Mouse (Mus musculus) CH12.LX (cell line): ENCODE data around the gene Cdk5. TPM values are rescaled to one million over a fixed set of nuclear protein-coding genes. Genes with fewer than 3 reads are reported as not detected.

Source experiments
- DNase-seq: peaks from one replicate; pipeline ENCODE4 v3.0.0-alpha.2; 2013; ENCODE audit errors: extremely low read depth
- H3K27ac ChIP-seq: 2 replicates; pipeline ENCODE4 v1.5.1; 2012; ENCODE audit warnings: low read depth, mild to moderate bottlenecking, control low read depth, moderate library complexity; ENCODE audit not compliant: insufficient read depth
- H3K27me3 ChIP-seq: replicated peaks from 2 replicates; pipeline ENCODE3; 2012; ENCODE audit warnings: inconsistent platforms
- H3K36me3 ChIP-seq, 2 experiments: replicated peaks in 1 of 2; 2 replicates each; pipeline versions ENCODE3 to v1.6.1; 2012; ENCODE audit warnings: inconsistent platforms in 1 of 2, low read length in 1 of 2, mild to moderate bottlenecking in 1 of 2, mixed read lengths in 1 of 2, moderate library complexity in 1 of 2; ENCODE audit not compliant: control insufficient read depth in 1 of 2, insufficient read depth in 1 of 2
- H3K4me1 ChIP-seq, 2 experiments: 2 replicates each; pipeline ENCODE4 v1.6.1; 2012; ENCODE audit warnings: inconsistent platforms in 1 of 2, moderate library complexity in 1 of 2; ENCODE audit not compliant: insufficient read depth in 2 of 2, control insufficient read depth in 1 of 2
- H3K4me2 ChIP-seq: 2 replicates; pipeline ENCODE4 v1.6.1; 2012; ENCODE audit warnings: low read depth, mild to moderate bottlenecking, control low read depth; ENCODE audit not compliant: poor library complexity, insufficient read depth, severe bottlenecking
- H3K4me3 ChIP-seq, 3 experiments: fragments of 150-350 bp in 1 of 3; sonication (generic) in 1 of 3; replicated peaks in 1 of 3; 2 replicates each; pipeline versions ENCODE3 to v1.5.1; 2011 to 2012; ENCODE audit warnings: low read depth in 2 of 3, low read length in 2 of 3, mild to moderate bottlenecking in 2 of 3, moderate library complexity in 2 of 3, control low read depth in 1 of 3, improper control_type of control experiment in 1 of 3, inconsistent platforms in 1 of 3, mixed read lengths in 1 of 3; ENCODE audit not compliant: poor library complexity in 1 of 3
- H3K79me2 ChIP-seq: replicated peaks from 2 replicates; pipeline ENCODE4 v1.6.1; 2012; ENCODE audit warnings: mild to moderate bottlenecking, moderate library complexity; ENCODE audit not compliant: control insufficient read depth, poor library complexity, insufficient read depth, severe bottlenecking; ENCODE audit errors: extremely low read depth
- H3K9ac ChIP-seq: 2 replicates; pipeline ENCODE4 v1.6.1; 2012; ENCODE audit warnings: low read depth, mild to moderate bottlenecking, control low read depth, moderate library complexity; ENCODE audit not compliant: insufficient read depth
- H3K9me3 ChIP-seq: replicated peaks from 2 replicates; pipeline ENCODE3; 2012; ENCODE audit warnings: low read length, inconsistent platforms, mixed read lengths
- BHLHE40 ChIP-seq: IDR thresholded peaks from 2 replicates; pipeline ENCODE4 v1.6.1; 2011; ENCODE audit warnings: mild to moderate bottlenecking, low read depth, low read length, improper control_type of control experiment
- CHD1 ChIP-seq: IDR thresholded peaks from 2 replicates; pipeline ENCODE4 v1.6.1; 2012; ENCODE audit warnings: low read depth, low read length, improper control_type of control experiment, inconsistent platforms
- CHD2 ChIP-seq: IDR thresholded peaks from 2 replicates; pipeline ENCODE4 v1.6.1; 2011; ENCODE audit warnings: low read length, improper control_type of control experiment
- CTCF ChIP-seq, 2 experiments: IDR thresholded peaks in 1 of 2; conservative IDR thresholded peaks in 1 of 2; 2 replicates each; pipeline ENCODE4 v1.5.1; 2011 to 2012; ENCODE audit warnings: low read depth in 2 of 2, low read length in 2 of 2, improper control_type of control experiment in 1 of 2, inconsistent platforms in 1 of 2, mild to moderate bottlenecking in 1 of 2, moderate library complexity in 1 of 2
- ELF1 ChIP-seq: IDR thresholded peaks from 2 replicates; pipeline ENCODE4 v1.6.1; 2014; ENCODE audit warnings: low read depth, mild to moderate bottlenecking, inconsistent platforms, low read length, improper control_type of control experiment
- EP300 ChIP-seq: IDR thresholded peaks from 2 replicates; pipeline ENCODE4 v1.6.1; 2011; ENCODE audit warnings: low read length, improper control_type of control experiment
- GABPA ChIP-seq: IDR thresholded peaks from 2 replicates; pipeline ENCODE4 v1.6.1; 2012; ENCODE audit warnings: low read depth, low read length, improper control_type of control experiment, inconsistent platforms; ENCODE audit not compliant: insufficient replicate concordance
- HCFC1 ChIP-seq: IDR thresholded peaks from 2 replicates; pipeline ENCODE4 v1.6.1; 2012; ENCODE audit warnings: low read depth, mild to moderate bottlenecking, inconsistent platforms, low read length, improper control_type of control experiment
- IRF4 ChIP-seq: IDR thresholded peaks from 2 replicates; pipeline ENCODE4 v1.6.1; 2014; ENCODE audit warnings: low read depth, mild to moderate bottlenecking, inconsistent platforms, low read length, improper control_type of control experiment
- JUN ChIP-seq: IDR thresholded peaks from 2 replicates; pipeline ENCODE4 v1.6.1; 2011; ENCODE audit warnings: low read depth, mild to moderate bottlenecking, low read length, improper control_type of control experiment, moderate library complexity; ENCODE audit not compliant: insufficient read depth
- JUND ChIP-seq: conservative IDR thresholded peaks from 2 replicates; pipeline ENCODE4 v1.6.1; 2011; ENCODE audit warnings: low read depth, low read length, improper control_type of control experiment
- KAT2A ChIP-seq: IDR thresholded peaks from 2 replicates; pipeline ENCODE4 v1.6.1; 2012; ENCODE audit warnings: low read length, improper control_type of control experiment, inconsistent platforms; ENCODE audit not compliant: insufficient replicate concordance
- MAFK ChIP-seq: IDR thresholded peaks from 2 replicates; pipeline ENCODE4 v1.6.1; 2011; ENCODE audit warnings: low read length, improper control_type of control experiment; ENCODE audit not compliant: insufficient replicate concordance
- MAX ChIP-seq: IDR thresholded peaks from 2 replicates; pipeline ENCODE4 v1.6.1; 2011; ENCODE audit warnings: low read length, improper control_type of control experiment
- MAZ ChIP-seq: IDR thresholded peaks from 2 replicates; pipeline ENCODE4 v1.6.1; 2012; ENCODE audit warnings: low read depth, mild to moderate bottlenecking, inconsistent platforms, low read length, improper control_type of control experiment, moderate library complexity
- MEF2A ChIP-seq: IDR thresholded peaks from 2 replicates; pipeline ENCODE4 v1.6.1; 2014; ENCODE audit warnings: low read depth, mild to moderate bottlenecking, inconsistent platforms, low read length, improper control_type of control experiment, borderline replicate concordance
- MXI1 ChIP-seq: IDR thresholded peaks from 2 replicates; pipeline ENCODE4 v1.6.1; 2011; ENCODE audit warnings: mild to moderate bottlenecking, low read depth, low read length, improper control_type of control experiment
- MYC ChIP-seq: IDR thresholded peaks from 2 replicates; pipeline ENCODE4 v1.6.1; 2011; ENCODE audit warnings: low read depth, mild to moderate bottlenecking, improper control_type of control experiment, low read length
- NELFE ChIP-seq: IDR thresholded peaks from 2 replicates; pipeline ENCODE4 v1.6.1; 2011; ENCODE audit warnings: low read depth, low read length, improper control_type of control experiment
- NRF1 ChIP-seq: IDR thresholded peaks from 2 replicates; pipeline ENCODE4 v1.6.1; 2014; ENCODE audit warnings: low read depth, mild to moderate bottlenecking, inconsistent platforms, low read length, improper control_type of control experiment, moderate library complexity
- POLR2A ChIP-seq: IDR thresholded peaks from 2 replicates; pipeline ENCODE4 v1.6.1; 2011; ENCODE audit warnings: low read depth, mild to moderate bottlenecking, improper control_type of control experiment, low read length
- POLR2AphosphoS2 ChIP-seq: IDR thresholded peaks from 2 replicates; pipeline ENCODE4 v1.6.1; 2011; ENCODE audit warnings: low read depth, low read length, improper control_type of control experiment
- RAD21 ChIP-seq: IDR thresholded peaks from 2 replicates; pipeline ENCODE4 v1.6.1; 2011; ENCODE audit warnings: low read depth, mild to moderate bottlenecking, low read length, improper control_type of control experiment, moderate library complexity
- SIN3A ChIP-seq: IDR thresholded peaks from 2 replicates; pipeline ENCODE4 v1.6.1; 2012; ENCODE audit warnings: low read length, improper control_type of control experiment, inconsistent platforms
- SMC3 ChIP-seq: IDR thresholded peaks from 2 replicates; pipeline ENCODE4 v1.6.1; 2011; ENCODE audit warnings: low read depth, low read length, improper control_type of control experiment
- TBP ChIP-seq: conservative IDR thresholded peaks from 2 replicates; pipeline ENCODE4 v1.6.1; 2011; ENCODE audit warnings: low read depth, low read length, improper control_type of control experiment
- TCF12 ChIP-seq: IDR thresholded peaks from 2 replicates; pipeline ENCODE4 v1.6.1; 2014; ENCODE audit warnings: low read depth, mild to moderate bottlenecking, inconsistent platforms, low read length, improper control_type of control experiment
- UBTF ChIP-seq: IDR thresholded peaks from 2 replicates; pipeline ENCODE4 v1.6.1; 2012; ENCODE audit warnings: low read depth, mild to moderate bottlenecking, inconsistent platforms, low read length, improper control_type of control experiment, moderate library complexity
- USF1 ChIP-seq: IDR thresholded peaks from 2 replicates; pipeline ENCODE4 v1.6.1; 2014; ENCODE audit warnings: low read depth, mild to moderate bottlenecking, inconsistent platforms, low read length, improper control_type of control experiment
- ZC3H11A ChIP-seq: IDR thresholded peaks from 2 replicates; pipeline ENCODE4 v1.6.1; 2012; ENCODE audit warnings: low read depth, mild to moderate bottlenecking, inconsistent platforms, low read length, improper control_type of control experiment
- ZNF384 ChIP-seq: IDR thresholded peaks from 2 replicates; pipeline ENCODE4 v1.6.1; 2012; ENCODE audit warnings: low read depth, low read length, improper control_type of control experiment, inconsistent platforms
- dilution Hi-C: fragments of 300-500 bp; cut with MboI; formaldehyde crosslinking; loops from 2 replicates; pipeline ENCODE4 v1.14.3; 2020; ENCODE audit warnings: low sequenced_read_pairs; ENCODE audit not compliant: extremely low pct_unique_long_range_greater_than_20kb, extremely low pct_ligation_motif_present
- in situ Hi-C: fragments of 300-500 bp; cut with MboI; formaldehyde crosslinking; loops from 3 replicates; pipeline ENCODE4 v1.14.3; 2019; ENCODE audit warnings: low sequenced_read_pairs, low pct_ligation_motif_present, low pct_unique_long_range_greater_than_20kb, mixed read lengths
- polyA plus RNA-seq: library from polyadenylated mRNA; unstranded; fragments of >175 nt; gene quantifications from 2 replicates; pipeline ENCODE4 v1.2.1, GENCODE M21; 2012; ENCODE audit warnings: low read depth; ENCODE audit not compliant: insufficient read length
- total RNA-seq, 2 experiments: library from RNA; depleted of rRNA; stranded (reverse); fragments of 300-350 nt in 1 of 2; fragments of >200 nt in 1 of 2; gene quantifications; 2 replicates each; pipeline ENCODE4 v1.2.3; 2012 to 2014

The Cdk5 gene
- total and polyA plus RNA-seq, 3 experiments = 7.4 to 26.6 (median 12.1) TPM

DNA sequence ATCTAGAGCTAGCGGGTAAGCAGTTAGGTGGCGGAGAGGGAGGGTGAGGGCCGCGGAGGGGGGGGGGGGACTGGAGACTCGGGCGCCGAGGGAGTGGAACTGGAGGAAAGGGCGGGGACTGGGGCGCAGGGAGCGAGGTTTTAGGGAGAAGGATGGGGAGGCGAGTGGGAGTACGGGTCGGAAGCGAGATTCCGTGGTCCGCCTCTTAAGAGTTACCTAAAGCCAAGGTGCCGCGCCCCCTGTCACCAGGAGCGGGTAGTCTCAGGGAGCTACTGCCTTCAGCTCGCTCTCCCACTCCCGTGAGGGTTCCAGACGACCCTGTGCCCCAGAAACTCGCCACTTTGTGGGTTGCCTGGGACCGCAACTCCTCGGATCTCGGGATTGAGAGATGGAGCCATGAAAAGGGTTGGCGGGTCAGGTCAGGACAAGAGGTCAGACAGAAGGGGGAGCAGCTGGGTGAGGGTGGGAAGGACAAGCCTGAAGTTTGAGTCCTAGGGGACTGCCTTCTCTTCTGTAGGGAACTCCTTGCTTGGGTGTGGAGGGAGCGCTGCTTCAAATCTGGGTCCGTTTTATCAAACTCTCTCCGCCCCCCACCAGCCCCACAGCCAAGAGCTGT, 2.2 kb upstream of the Cdk5 start:
- in situ Hi-C loops = no loop called here
- TF ChIP-seq POLR2A (no peak), CTCF (conservative IDR thresholded peaks at IDR 0.05 in 1 of 2, IDR thresholded peaks at IDR 0.05 in 1 of 2; ENCODE audit: low read depth in 2 of 2, low read length in 2 of 2) (peak in 1 of 2 experiments; percentile 46; a peak in 2 of 4 replicates), MAX (no peak)
- H3K36me3 ChIP-seq = peaks cover 14 to 43% of the 10 kb centered on the region in 2 experiments
- peak overlapping the region; percentile 63 to 94 (median 68) for H3K4me3 ChIP-seq
- peak overlapping the region; percentile 54 for H3K9ac ChIP-seq
- no peaks in the 10 kb centered on the region for H3K9me3 ChIP-seq
- peak overlapping the region; percentile 55 for H3K4me2 ChIP-seq
- peaks cover 10% of the 10 kb centered on the region; the same call in 1 of the 2 replicates for H3K79me2 ChIP-seq
- no peak overlapping the region for H3K27ac ChIP-seq
- dilution Hi-C loops = no loop called here
- peak; percentile 53 for DNase-seq
- H3K27me3 ChIP-seq = no peaks in the 10 kb centered on the region
- peaks cover 16 to 41% of the 10 kb centered on the region in 2 experiments for H3K4me1 ChIP-seq

- peak overlapping the region; percentile 68 to 94 (median 86) for H3K4me3 ChIP-seq
- no peaks in the 10 kb centered on the region for H3K9me3 ChIP-seq
- dilution Hi-C loops = no loop called here
- peak; percentile 74 for DNase-seq
- H3K36me3 ChIP-seq = peaks cover 14 to 43% of the 10 kb centered on the region in 2 experiments
- H3K9ac ChIP-seq = peak overlapping the region; percentile 97
- in situ Hi-C loops = loop anchor here (5.0 kb wide), 1 partner anchor 32 kb away; no protein-coding TSS in a partner anchor
- no peaks in the 10 kb centered on the region for H3K27me3 ChIP-seq
- H3K4me1 ChIP-seq = peaks cover 16 to 41% of the 10 kb centered on the region in 2 experiments
- peaks cover 10% of the 10 kb centered on the region; the same call in 1 of the 2 replicates for H3K79me2 ChIP-seq
- H3K4me2 ChIP-seq = peak overlapping the region; percentile 84
- peak overlapping the region; percentile 10; the same call in 1 of the 2 replicates for H3K27ac ChIP-seq
- no peak for TF ChIP-seq JUN
- no peak for TF ChIP-seq USF1
- TF ChIP-seq HCFC1 = peak; percentile 29; the same call in 1 of the 2 replicates
- TF ChIP-seq NELFE = peak; percentile 57
- TF ChIP-seq MXI1 = no peak
- peak; percentile 66 for TF ChIP-seq POLR2A
- no peak for TF ChIP-seq MYC
- TF ChIP-seq RAD21 = no peak
- peak; percentile 40; the same call in 1 of the 2 replicates for TF ChIP-seq TCF12
- TF ChIP-seq GABPA = no peak
- TF ChIP-seq BHLHE40 = no peak
- TF ChIP-seq MAX = no peak
- TF ChIP-seq MEF2A = no peak
- no peak for TF ChIP-seq CTCF (conservative IDR thresholded peaks at IDR 0.05 in 1 of 2, IDR thresholded peaks at IDR 0.05 in 1 of 2; ENCODE audit: low read depth in 2 of 2, low read length in 2 of 2)
- TF ChIP-seq SIN3A = no peak
- TF ChIP-seq MAZ = peak; percentile 10; the same call in 1 of the 2 replicates
- no peak for TF ChIP-seq CHD1
- no peak for TF ChIP-seq ZC3H11A
- TF ChIP-seq UBTF = no peak
- peak; percentile 37; the same call in 1 of the 2 replicates for TF ChIP-seq NRF1
- TF ChIP-seq IRF4 = no peak
- no peak for TF ChIP-seq TBP
- no peak for TF ChIP-seq CHD2
- TF ChIP-seq KAT2A = no peak
- TF ChIP-seq ELF1 = peak; percentile 66
- TF ChIP-seq EP300 = no peak
- TF ChIP-seq SMC3 = no peak
- no peak for TF ChIP-seq JUND
- no peak for TF ChIP-seq ZNF384
- no peak for TF ChIP-seq MAFK
- TF ChIP-seq POLR2AphosphoS2 = no peak
Measured at GRCm38 (mm10) chr5:24424861-24425411, 1.6 kb upstream of the Cdk5 start.
